Mouse (Mus musculus) ES-CJ7 (cell line): ENCODE results near the gene Galk2.
A peak's percentile ranks its signal among the peaks of the same experiment; 100 is the strongest.

Experiments
- DNase-seq: peaks from one replicate; pipeline ENCODE4 v3.0.0; 2011; ENCODE audit warnings: low read depth, low spot score

Gene Galk2

DNA sequence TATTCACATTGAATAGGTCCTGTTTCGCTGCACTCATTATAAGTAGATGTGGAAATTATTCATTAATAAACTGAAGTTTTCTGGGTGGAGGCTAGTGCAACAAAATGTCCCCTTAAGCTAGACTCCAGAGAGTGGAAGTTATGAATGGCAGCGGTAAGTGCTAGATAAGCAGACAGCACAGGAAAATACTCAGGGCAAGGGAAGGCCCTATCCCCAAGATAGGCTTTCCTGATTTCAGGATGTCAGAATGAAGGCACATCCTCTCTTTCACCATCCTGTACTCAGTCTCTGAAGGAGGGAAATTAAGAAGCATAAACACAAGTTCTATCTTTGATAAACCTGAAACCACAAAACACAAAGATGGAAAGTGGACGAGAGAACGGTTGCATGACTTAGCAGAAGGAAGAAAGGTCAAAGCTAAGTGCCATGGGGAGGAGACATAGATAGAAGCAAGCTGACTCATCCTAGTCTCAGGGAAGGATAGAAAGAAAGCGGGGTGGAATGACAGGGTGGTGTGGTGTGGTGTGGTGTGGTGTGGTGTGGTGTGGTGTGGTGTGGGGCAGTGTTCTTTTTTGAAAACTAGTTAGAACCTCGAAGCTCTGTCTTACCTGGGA is 42.0 kb downstream of the Galk2 start:
- no peak for DNase-seq

DNA sequence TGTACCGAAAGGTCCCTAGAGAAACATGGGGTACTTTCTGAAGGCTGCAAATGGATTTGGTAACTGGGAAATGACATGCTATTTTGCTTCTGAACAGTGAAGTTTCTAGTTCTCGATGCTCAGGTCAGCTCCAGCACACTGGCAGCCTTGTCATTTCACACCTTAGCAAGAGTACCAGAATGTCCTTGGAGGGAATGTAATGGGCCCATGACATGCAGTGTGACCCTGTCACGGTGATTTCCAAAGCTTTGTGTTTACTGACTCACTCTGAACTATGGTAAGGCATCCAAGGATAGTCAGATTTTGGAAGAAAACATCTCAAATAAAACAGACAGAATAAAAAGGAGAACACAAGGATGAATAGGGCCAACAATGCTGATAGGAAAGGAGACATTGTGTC is 42.5 kb downstream of the Galk2 start:
- DNase-seq = no peak

DNA sequence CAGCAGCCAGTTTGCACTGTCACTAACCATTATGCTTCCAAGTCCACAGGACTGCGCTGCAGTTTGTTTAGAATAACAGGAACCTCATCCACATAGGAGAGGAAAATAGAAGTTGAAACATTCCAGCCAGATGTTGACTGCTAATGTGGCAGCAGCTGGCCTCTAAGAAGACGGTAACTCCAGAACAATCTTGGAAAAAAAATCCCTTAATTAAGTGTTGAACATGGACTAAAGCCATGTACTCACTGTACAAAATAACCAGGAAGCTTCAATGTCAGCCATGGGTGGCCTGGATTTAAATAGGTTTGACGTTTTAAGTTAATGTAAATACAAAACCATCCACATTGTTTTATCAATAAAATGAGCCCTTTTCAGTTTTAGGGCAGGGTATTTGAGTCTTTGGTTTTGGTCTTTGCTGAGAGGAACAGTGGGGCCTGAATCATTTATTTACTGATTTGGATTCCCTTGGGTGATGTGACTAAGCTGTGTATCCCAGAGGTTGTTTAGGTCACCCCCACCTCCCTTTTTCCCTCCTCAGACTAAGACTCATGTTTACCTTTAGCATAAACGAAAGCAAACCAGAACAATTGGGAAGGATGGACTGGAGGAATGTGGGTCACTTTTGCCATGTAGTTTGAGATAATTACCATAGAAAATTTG is 47.6 kb downstream of the Galk2 start:
- no peak for DNase-seq

DNA sequence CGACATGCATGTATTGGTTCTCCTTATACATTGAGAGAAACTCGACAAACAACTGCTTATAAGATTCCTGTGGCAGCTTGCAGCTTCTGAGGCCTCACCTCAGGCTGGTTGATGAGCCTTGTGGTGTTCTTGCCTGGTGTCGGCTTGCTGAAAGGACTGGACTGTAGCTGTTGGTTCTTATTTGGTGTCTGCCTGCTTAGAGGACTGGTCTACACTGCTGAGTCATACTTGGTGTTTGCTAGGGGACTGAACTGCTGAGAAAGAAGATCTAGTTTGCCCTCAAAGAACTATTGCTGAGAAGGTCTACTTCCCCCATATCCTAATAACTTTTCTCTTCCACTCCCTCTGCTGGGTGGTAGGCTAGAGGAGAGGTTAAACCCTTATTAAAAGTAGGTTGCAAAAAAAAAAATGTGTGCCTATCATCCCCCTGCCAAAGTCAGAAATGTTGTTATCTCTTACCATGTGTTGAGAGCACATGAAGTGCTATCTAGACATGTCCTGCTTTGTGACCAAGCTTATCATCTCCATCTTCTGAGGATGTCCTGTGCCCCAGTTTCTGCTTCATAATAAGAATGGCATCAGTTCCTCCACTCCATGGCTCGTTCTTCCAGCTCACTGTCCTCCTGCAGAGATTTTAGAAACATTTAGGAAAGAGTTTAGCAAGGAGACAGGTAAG is 48.8 kb downstream of the Galk2 start:
- DNase-seq = no peak

DNA sequence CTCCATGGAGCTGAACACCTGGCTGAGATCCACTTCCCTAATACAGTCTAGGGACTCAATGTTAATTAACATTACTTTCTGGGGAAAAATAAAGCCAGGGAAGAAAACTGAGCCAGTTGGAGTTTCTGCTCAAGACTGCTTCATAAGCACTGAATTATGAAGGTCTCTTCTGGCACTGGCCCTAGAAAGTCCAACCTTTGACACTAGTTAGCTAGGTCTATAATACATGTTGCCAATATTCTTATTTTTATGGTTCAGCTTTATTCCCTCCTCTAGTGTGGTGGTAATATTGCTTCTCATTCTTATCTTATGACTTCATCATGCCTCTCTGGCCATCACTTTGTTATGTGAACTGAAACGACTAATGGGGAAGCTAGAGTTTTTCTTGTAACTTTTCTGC is 55.3 kb downstream of the Galk2 start:
- no peak for DNase-seq

DNA sequence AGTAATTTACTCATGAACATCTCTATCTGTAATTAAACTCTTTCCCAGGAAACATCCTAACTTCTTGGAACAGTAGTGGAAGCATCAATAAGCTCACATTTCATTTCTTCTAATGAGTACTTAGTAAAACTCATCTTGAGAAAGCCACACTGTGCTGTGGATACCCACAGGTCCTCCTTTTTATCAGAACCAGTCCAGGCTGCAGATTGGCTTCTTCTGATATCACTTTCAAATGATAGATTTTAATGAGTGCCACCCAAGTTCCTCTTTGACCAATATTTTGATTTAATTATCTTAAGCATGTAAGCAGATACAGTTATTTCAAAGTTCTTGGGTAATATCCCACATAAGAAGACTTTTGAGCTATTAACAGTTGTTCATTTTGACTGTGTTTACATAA is 55.8 kb downstream of the Galk2 start:
- DNase-seq = no peak

DNA sequence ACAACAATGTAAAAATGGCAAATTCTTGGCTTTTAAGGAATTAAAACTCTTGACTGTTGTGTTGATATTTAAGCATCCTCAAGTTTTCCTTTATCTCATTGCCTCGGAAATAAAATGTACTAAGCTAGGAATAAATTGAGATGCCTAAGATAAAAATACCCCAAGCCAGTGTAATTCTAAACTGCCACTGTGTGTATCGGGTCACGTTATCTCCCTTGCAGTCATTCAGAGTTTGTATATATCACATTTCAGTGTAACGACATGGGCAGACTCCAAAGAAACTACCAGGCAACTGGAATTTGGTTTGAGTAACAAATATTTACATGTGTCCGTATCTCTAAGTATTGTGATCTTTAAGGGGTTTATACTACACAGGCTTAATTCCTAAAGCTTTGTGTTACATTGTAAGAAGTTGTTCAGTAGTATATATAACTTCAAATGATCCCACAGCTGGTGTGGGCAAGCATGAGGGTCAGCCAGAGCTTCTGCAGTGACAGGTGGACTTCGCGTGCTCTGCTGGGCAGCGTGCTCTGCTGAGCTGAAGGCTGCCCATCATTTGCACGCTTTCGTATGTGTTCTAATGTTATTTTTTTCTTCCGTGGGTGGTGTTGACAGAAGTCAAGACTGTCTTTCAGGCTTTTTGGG is 57.9 kb downstream of the Galk2 start:
- no peak for DNase-seq

DNA sequence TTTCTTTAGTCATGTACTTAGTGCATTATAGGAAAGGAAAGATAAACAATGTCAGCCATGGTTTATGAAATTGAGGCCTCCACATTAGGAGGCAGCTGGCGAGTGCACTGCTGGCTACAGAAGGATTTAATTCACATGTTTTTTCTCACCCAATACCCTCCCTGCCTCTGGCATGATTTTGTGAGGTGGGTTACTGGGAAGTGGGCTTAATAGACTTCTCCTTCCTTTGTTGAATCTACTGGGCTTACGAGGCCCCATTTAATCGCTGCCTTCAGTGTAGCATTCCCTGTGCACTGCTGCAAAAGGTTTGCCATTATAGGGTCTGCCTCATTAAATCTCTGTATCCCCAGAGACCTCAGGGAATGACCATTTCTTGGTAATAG is 58.4 kb downstream of the Galk2 start:
- no peak for DNase-seq

DNA sequence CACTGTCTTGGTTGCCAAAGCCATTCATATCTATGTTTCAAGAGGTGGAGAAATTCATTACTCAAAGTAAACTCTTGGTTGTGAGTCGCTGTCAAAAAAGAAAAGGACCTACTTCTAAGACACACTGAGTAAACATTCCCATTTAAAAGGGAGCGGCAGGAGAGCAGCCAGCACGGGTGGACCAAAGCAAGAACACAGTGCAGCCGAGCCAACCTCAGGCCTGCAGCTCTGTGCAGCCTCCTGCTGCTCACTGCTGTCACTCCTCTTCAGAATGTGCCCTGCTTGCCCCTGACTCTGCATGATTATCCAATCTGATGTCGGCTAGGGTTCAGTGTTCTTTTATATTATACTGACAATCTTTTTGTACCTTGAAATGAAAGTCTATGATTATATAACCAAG is 62.4 kb downstream of the Galk2 start:
- DNase-seq = no peak

DNA sequence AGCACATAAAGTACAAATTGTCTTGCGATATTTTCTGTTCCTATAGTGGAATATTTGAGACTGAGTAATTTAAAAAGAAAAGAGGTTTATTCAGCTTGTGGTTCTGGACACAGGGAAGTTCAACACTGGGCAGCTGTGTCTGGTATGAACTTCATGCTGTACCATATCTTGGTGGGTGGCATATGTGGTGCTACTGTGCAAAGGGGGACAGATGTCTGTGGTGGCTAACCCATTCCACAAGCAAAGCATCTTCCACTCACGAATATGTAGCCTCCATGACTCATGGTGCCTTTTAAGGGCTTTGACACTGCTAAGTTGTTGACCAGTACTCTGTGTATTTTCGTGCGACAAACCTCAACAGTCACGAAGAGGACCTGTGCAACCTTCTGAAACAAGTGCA is 63.2 kb downstream of the Galk2 start:
- no peak for DNase-seq

DNA sequence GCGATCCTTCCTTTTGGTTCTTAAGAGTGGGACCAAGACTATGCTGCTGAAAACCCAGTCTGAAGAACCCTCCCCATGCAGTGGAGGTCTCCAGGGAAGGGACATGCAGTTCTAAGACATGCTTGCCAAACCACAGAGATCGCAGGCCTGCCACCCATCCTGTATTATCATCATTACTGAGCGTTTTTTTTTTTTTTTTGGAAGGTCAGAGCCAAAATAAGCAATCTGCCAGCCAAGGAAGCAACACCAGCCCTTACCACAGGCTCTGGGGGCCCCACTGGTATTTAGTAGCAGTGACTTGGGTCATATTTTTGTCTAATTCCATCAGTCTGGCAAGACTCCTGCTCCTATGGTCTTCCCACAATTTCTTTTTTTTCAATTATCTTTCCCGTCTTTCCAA is 64.0 kb downstream of the Galk2 start:
- no peak for DNase-seq

DNA sequence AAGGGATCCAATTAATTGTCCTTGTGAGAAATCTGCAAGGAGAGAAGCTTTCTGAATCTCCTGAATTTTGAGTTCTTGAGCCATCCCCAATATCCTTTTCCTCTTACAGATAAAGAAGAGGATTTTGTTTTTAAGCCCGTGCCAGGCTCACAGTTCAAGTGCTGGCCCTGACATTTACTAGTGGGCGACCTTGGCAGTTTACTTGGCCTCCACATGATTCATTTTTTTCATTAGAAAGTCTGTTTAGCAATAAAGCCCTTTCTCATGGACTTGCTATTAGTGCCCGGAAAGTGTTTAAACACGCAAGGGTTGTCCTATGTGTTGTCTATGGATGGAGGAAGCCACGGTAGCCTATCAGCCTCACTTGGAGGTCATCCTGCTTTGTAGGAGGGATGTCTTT is 64.4 kb downstream of the Galk2 start:
- no peak for DNase-seq

DNA sequence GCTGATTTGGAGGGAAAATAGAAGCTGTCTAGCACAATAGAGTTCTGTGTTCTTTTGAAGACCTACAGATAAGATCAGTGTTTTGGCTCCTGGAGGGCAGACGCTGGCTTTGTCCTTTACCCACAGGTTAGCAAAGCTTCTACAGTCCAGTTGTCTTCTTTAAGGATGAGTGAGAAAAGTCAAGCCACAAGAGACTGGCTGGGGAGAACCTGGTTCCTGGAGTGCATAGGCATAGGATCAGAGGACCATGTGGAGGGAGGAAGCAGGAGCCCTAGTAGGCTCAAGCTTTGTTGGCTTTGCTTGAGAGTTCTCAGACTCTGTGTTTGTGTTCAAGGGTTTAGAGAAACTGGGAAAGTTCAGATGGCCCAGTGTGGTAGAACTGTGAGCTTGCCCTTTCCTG is 65.6 kb downstream of the Galk2 start:
- no peak for DNase-seq

DNA sequence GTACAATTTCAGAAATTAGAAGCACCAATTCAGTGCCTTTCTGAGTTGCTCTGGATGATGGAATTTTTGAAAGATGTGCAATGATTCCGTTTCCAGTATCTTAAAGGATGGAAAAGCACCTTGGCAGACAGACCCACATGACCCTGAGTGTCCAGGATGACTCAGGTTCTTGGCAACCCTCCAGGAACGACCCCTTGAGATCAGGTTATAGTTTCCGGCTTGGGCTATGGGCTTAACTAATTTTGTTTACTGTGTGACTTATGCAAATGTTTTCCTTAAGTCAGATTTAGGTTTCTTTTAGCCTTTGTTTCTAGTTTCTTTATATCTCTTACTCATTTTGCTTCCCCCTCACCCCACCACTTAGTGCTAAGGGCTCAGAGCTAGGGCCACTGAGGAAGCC is 66.2 kb downstream of the Galk2 start:
- no peak for DNase-seq

DNA sequence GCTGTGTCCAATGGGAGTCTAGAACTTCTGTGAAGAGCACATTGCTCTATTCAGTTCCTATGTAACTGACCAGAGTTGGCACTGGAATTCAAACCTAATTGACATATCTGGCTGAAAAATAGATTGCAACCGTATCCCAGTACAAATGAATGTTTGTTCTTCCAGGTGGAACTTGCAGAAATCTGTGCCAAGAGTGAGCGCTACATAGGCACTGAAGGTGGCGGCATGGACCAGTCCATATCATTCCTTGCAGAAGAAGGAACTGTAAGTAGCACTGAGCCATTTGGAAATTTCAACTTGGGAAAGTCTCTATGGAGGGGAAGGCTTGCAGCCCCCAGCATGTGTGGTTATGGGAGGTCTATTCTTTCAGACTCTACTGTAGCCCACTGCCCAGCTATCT is 70.5 kb downstream of the Galk2 start:
- DNase-seq = no peak

DNA sequence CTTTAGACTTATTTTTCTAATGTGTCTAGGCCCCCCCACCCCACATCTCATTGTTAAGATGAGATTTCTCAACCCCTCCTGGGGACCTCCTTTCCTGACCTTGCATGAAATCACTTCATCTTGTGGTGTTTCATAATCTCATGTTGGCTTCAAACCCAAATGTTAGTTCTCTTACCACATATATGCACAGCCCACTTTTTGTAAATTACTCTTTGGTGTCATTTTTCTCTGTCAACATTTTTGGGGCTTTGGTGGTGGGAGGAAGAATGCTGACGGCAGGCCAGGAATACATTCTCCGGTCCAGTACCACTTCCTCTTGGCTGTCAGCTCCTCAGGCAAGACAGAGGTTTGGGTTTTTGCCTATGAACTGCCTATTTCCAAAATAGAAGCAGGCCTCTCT is 71.0 kb downstream of the Galk2 start:
- no peak for DNase-seq

DNA sequence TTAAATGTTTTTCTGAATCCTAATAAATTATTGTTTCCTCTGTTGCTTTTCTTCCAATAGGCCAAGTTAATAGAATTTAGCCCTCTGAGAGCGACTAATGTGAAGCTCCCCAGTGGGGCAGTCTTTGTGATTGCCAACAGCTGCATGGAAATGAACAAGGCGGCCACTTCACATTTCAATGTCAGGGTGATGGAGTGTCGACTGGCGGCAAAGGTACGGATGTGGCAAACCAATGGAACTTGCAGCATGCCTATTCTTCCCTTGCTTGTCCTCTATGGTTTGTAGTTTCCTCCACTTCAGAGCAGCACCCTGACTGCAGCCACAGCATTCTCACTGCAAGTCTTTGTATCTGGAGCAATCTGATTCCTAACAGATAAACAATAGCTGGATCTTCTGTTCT is 72.3 kb downstream of the Galk2 start:
- DNase-seq = no peak

DNA sequence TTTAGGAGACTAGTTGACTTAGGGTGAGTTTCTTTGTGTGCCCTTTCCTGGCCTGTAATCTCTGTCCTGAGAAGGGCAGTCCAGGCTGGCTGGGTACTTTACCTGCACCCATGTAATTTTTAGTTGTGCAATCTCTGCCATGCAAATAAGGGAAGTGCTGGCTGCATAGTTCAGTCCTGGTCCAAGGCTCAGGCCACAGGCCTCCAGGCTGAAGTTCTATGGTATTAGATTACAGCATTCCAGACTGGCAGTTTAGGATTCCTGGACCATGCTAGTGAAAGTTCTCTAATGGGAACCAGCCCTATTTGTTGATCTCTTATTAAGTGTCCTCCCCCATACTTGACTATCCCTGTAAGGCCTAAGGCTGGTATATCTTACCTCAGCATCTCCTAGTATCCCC is 73.8 kb downstream of the Galk2 start:
- no peak for DNase-seq

DNA sequence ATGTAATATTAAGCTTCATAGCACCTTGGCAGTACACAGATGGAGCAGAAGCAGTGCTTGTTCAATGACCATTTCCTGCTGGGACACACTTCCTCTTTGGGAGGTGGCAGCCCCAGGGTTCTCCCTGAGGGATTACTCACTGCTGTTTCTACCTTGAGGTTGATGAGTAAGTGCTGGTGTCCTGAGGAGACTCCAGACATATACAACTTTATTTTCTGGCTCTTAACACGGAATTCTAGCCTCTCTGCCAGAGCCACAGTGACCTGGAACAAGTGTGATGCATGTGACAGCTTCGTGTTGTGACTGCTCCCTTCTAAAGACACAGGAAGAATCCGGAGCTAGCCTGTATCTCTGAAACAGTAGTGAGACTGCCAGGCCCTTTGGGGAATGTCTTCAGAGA is 75.1 kb downstream of the Galk2 start:
- DNase-seq = no peak

DNA sequence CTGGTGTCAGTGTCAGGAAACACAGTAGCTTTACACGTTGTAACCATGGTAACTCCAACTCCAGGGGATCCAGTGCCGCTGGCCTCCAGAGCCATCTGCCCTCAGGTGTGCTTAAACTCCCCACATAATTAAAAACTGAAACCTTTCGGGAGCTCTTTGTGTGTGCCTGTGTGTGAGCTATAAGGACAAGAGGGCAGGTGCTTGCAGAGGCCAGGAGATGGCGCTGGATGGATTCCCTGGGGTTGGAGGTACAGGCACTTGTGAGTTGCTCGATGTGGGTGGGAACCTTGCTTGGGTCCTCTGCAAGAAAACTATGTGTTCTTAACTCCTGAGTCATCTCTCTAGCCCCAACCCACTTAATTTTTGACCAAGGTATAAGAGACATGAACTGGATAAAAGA is 77.5 kb downstream of the Galk2 start:
- DNase-seq = peak; percentile 53

DNA sequence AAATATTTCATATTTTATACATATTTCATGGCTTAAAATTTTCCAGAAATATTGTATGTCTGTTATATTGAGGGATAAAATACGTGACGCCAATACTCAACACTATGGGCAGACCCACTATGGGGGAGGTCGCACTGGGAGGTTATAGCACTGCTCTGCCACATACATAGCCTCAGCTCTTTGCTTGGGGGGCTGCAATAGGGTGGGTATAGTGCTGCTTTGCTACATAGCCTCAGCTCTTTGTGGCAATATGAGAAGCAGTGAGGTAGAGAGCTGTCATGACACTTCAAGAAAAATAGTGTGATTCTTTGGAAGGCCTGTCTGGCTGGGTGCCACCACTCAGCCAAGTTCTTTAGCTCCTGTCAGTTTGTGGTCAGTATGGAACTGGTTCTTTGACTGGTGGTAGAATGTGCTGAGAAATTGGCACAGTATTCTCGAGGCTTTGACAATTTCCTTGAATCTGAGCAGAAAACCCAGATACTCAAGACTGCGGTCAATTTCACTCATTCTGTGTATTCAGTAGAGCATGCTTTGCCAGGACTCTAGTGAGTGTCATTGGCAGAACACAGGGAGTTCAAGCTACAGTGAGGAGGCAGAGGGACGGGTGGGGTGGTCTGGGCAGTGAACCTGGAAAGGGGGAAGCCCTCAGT is 80.2 kb downstream of the Galk2 start:
- no peak for DNase-seq

DNA sequence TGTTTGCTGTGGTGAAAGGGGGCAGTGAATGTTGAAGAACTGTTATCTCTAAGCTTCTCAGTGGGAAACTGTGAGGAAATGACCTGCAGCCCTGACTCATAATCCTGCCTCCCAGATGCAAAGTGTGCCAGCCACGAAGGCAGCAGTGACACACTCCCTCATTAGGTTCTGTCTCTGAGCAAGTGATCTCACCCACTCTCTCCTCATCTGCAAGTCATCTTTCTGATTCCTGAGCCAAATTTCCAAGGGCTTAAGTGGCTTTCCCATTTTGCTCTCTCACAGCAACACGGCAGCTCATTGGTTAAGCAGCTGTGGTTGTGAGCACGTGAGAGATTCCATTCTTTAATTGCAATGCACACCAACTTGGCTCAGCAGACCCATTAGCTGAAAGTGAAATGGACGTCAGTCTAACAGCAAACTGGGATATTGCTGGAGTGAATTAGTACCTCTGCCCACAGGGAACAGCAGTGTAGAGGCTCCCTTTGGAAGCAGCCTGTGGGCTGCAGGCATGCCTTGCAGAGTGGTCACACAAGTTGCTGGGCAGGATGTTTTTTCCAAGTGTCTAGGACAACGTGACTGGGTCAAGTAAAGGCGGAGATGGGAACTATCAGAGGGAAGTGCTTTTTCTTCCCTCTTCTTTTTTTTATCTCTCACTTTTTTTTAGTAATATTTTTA is 82.3 kb downstream of the Galk2 start:
- no peak for DNase-seq
